Mouse (Mus musculus) bone marrow macrophage, adult 2 months (primary cell): Measurements from ENCODE around the gene Rhcg.

Experiments used
- CTCF ChIP-seq: IDR thresholded peaks from 2 replicates; pipeline ENCODE4 v1.5.1; 2012; ENCODE audit warnings: low read depth, mild to moderate bottlenecking, low read length, moderate library complexity
- POLR2A ChIP-seq: IDR thresholded peaks from 2 replicates; pipeline ENCODE4 v1.6.1; 2012; ENCODE audit warnings: mild to moderate bottlenecking, low read depth, low read length, borderline replicate concordance

- no peak for TF ChIP-seq POLR2A
- TF ChIP-seq CTCF, result no peak
Observed at GRCm38 (mm10) chr7:79590560-79591110, 26.8 kb downstream of the Rhcg start.
